Mouse (Mus musculus) spleen, adult 2 months (tissue): Measurements from ENCODE around the gene Evi5l.

Experiments used
- CTCF ChIP-seq: fragments of 200-500 bp; IDR thresholded peaks from 2 replicates; pipeline ENCODE4 v1.5.1; 2011; ENCODE audit warnings: mild to moderate bottlenecking, inconsistent platforms; ENCODE audit not compliant: insufficient read depth, insufficient read length, insufficient replicate concordance; ENCODE audit errors: extremely low read depth
- POLR2A ChIP-seq: fragments of 200-500 bp; IDR thresholded peaks from 2 replicates; pipeline ENCODE4 v1.6.1; 2011; ENCODE audit warnings: low read depth, low read length, inconsistent platforms

- no peak for TF ChIP-seq POLR2A
- TF ChIP-seq CTCF = no peak
Observed at GRCm38 (mm10) chr8:4162786-4163185, 3.6 kb upstream of the Evi5l start.
